Mouse (Mus musculus): ENCODE measurements around the gene Serp2.
A peak's percentile ranks its signal among the peaks of the same experiment; 100 is the strongest.

The Serp2 gene

DNA sequence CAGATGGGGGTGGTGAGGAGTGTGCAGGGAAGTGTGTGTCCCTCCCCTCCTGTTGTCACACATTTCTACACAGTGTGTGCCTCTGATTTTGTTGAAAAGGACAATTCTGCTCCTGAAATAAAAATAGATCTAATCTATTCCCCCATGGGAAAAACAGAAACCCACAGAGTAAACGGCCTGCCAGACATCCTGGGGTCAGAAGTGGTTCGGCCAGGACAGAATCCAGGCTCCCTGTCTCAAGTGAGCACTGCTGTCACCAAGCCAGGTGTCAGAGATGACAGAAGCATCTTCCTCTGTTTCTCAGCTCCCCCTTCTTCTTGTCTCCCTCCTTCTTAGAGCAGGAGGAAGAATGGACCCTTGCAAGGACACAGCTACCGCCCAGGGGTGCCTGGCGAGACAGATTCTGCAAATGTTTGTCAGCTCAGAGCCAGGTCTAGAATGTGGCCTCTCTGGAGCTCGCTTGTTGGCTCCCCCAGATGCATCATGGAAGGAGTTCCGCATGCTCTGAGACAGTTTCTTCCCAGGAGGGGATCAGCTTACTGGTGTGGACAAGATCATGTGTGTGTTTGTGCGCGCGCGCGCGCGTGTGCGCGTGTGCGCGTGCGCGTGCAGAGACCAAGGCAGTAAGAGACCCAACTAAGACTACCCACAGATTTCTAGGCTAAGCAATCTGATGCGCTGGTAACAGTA is 29.5 kb downstream of the Serp2 start:
- DNase-seq (ENCODE audit: low spot score in 2 of 2): no peak

GRCm38 (mm10) chr14:76526467-76526866 is 30.2 kb downstream of the Serp2 start:
- no peak for DNase-seq (ENCODE audit: low spot score in 2 of 2)

GRCm38 (mm10) chr14:76523344-76523743 is 33.3 kb downstream of the Serp2 start:
- no peak for DNase-seq (ENCODE audit: low spot score in 2 of 2)

DNA sequence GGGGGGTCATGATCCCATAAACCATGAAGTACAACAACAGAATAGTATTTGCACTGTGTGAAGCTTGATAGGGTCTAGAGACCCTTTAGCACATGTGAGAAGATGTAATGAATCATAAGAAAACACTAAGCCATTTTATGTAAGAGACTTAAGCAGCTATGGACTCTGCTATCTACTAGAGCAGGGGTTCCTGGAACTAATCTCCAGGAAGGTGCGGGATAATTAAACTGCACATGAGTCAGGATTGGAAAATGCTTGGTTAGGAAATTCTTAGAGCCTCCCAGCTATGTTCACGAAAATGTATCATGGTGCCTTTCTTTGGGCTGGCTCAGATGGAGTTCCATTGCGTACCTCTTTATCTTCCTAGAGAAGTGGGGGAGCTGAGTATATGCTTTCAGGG is 35.4 kb downstream of the Serp2 start:
- no peak for DNase-seq (ENCODE audit: low spot score in 2 of 2)

DNA sequence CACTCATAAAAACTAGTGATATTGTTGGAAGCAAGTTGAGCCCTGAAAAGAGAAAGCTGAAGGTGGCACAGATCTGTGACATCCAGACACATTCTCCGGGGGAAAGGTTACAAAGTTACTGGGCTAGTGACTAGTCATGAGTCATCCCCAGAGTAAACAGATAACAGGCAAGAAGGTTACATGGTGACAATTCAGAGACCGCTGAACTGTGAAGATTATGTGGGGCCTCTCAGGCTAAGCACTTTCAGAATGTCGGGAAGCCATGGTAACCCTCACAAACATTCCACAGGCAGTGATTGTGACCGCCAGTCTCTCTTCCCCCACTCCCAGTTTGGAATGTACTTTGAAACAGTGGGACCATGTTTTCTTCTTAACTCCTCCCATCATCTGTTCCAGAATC is 36.1 kb downstream of the Serp2 start:
- DNase-seq (ENCODE audit: low spot score in 2 of 2): no peak

DNA sequence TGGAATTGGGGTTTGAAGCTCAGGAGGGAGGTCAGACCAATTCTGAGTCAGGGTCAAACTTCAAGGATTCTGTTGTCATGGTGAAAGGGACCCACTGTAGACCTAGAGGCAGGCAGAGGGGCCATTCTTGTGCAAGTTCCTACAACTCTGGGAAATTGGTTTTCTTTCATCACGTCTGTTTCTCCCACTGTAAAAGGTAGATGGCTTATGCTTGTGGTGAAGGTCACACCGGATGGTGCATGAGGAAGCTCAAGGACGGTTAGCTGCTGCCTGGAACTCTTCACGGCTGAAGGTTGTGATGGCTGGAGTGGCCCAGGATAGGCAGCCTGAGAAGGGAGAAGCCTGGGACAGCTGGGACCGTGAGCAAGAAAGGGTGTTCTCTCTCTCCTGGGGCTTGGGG is 38.5 kb downstream of the Serp2 start:
- no peak for DNase-seq (ENCODE audit: low spot score in 2 of 2)

GRCm38 (mm10) chr14:76515620-76516019 is 41.1 kb downstream of the Serp2 start:
- no peak for DNase-seq (ENCODE audit: low spot score in 2 of 2)

GRCm38 (mm10) chr14:76514050-76514585 is 42.6 kb downstream of the Serp2 start:
- no peak for DNase-seq (ENCODE audit: low spot score in 2 of 2)

- no peak for DNase-seq (ENCODE audit: low spot score in 2 of 2)
Measured at GRCm38 (mm10) chr14:76513395-76514049, 43.2 kb downstream of the Serp2 start.

GRCm38 (mm10) chr14:76511971-76512370 is 44.7 kb downstream of the Serp2 start:
- no peak for DNase-seq (ENCODE audit: low spot score in 2 of 2)

DNA sequence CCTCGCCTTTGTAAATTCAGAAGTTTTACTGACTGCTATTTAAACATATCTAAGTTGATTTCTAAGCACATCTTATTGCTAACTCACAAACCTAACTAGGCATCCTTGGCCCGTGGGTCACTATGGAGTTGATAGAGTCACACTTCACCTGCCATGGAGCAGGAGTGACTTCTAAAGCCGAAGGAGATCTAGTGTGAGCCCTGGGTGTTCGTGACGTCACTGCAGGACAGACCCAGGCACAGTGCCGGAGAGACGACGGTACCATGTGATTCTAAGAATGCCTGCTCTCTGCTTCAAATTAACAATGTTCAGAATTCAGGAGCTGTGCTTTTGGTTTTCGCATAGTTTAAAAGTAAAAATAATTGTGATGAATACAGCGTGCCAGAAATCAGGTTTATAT is 48.0 kb downstream of the Serp2 start:
- no peak for DNase-seq (ENCODE audit: low spot score in 2 of 2)

GRCm38 (mm10) chr14:76507804-76508500 is 48.7 kb downstream of the Serp2 start:
- DNase-seq (ENCODE audit: low spot score in 2 of 2): no peak

- no peak for DNase-seq (ENCODE audit: low spot score in 2 of 2)
Measured at GRCm38 (mm10) chr14:76507357-76507756, 49.3 kb downstream of the Serp2 start.

GRCm38 (mm10) chr14:76506425-76507205 is 50.1 kb downstream of the Serp2 start:
- peak in 1 of 2 experiments; percentile 44 for DNase-seq (ENCODE audit: low spot score in 2 of 2)

DNA sequence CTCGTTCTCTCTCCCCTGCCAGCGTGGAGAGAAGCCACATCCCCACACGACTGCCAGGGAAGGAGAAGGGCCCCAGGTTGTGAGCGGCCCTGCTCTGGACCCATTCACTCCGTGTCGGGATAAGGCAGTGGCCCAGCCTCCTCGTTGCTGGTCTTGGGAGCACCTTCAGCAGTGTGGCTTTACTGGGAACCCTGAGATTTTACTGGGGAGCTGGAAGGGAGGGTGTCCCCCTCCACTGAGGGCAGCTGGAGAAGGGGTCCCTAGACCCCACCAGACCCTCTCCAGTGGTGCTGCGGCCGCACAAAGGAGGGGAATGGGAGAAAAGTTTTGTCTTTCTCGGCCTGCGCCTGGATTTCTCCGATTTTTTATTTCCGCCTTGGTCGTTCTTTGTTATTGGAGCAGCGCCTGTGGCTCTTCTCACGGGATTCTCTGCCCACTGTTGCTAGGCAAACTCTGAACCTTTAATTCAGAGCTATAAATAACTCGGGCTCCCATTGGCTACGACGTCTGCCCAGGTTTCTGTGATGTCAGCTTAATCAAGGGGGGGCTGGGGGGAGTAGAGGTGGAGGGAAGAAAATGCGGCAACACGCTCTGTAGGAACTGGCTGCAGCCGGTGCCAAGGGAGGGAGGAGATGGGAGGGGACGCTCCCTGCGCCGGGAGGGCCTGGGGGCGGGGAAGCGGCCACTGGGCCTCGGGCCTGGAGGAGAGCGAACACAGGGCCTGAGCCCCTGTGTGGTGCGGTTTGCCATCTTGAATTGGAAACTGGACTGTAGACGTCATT is 51.1 kb downstream of the Serp2 start:
- DNase-seq (ENCODE audit: low spot score in 2 of 2): peak; percentile 81

DNA sequence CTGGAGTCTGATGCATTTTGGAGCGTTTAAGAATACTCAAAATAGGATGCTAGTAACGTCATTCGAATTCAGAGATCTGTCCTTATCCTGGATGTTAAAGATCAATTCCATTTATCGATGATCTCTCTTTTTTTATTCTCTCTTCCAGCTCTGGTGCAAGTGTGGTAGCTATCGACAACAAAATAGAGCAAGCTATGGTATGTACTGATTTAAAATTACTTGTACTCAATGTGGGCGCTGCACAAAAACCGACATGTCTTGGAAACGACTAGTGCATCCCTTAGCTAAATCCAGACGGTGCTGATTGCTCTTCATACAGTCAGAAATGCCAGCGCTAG is 51.6 kb downstream of the Serp2 start:
- DNase-seq (ENCODE audit: low spot score in 2 of 2): no peak

DNA sequence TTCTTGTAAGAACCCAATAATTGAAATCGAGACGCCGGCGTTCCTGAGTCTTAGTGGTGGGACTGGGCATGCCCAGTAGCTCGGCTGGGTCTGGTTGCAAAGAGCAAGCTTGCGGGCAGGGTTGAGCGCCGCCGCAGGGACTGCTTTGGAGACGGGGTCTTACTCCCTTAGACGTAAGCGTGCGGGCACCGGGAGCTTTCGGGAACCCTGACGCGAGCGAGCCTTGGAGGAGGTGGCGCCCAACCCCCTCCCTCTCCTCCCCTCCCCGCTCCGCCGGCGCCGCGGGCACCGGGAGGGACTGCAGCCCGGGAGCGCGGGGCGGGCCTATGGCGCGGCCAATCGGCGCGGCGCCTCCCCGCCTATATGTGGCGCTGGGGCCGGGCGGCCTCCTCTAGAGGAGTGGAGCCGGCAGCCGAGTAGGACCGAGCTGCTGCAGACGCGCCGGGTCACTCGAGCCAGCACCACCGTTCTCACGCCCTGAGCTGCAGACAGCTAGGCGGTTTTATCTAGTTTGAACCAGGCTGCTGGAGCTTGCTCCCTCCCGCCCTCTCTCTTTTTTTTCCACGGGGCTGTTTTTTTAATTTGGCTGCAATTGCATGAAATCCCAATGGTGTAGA is 52.5 kb downstream of the Serp2 start:
- peak; percentile 89 to 93 for DNase-seq (ENCODE audit: low spot score in 2 of 2)

DNA sequence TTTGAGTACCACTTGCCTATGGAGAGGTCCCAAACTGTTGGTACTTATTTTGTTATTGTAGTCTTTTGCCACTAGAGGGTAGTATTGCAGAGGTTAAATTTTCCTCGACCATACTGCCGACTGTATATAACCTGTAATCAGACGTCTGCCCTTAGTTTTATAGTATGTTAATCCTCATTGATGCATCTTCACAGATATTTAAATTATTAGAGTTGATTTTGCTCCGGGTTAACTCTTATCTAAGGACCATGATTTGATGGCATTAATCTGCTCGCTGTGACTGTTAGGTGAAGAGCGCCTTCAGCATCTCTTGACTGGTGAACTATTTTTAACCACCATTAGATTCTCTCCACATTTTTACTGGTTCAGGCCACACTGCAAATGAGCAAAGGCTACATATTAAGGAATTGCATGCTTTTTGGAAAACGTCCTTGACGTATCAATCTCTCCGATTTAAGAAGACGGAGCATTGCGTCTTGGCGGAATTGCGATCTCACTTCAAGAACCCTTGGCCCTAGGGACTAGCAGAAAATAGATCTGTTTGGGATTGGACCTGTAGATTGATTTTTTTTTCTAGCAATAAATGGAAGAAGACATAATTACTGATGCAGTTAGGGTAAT is 53.3 kb downstream of the Serp2 start:
- no peak for DNase-seq (ENCODE audit: low spot score in 2 of 2)

DNA sequence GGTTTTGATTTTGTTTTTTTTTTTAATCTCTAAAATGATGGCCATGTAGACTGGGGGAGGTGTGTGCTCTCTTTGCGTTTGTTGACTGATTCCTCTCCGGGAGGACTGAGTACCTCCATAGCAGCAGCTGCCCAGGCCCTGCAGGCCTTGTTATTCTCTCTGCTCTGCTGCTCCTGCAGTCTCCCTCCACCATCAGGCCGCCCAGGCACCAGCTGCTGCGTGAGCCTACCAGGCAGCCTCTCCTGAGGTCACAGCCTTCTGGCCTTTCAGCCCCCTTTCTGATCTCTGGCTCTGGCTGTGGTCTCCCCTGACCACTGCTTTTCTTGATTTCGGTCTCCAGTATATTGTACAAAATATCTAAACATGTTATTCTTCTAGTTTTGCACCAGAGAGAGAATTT is 56.7 kb downstream of the Serp2 start:
- DNase-seq (ENCODE audit: low spot score in 2 of 2): no peak

DNA sequence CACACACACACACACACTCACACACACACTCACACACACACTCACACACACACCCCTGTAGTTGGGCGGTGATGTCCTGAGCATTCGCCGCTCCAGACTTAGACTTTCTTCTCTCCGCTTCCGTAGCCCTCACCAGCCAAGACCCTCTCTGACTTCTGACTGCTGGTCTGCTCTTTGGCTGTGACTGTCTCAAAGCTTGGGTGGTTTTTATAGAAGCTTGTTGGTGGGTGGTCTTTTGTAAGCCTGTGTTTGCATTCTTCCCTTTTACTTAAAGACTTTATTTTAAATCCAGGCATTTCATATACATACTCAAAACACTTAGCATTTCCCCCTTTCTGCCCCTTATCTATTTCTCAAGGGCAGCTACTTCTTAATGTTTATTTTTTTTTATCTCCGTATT is 57.2 kb downstream of the Serp2 start:
- no peak for DNase-seq (ENCODE audit: low spot score in 2 of 2)

Data from right cerebral cortex, adult 2 months (tissue).